Mouse (Mus musculus): ENCODE data around the gene Fat1. TPM values are rescaled to one million over a fixed set of nuclear protein-coding genes. Genes with fewer than 3 reads are reported as not detected.

Gene Fat1
- polyA plus RNA-seq (2012; rRNA removed) = 50.4 and 54.5 TPM in 2 replicates

DNA sequence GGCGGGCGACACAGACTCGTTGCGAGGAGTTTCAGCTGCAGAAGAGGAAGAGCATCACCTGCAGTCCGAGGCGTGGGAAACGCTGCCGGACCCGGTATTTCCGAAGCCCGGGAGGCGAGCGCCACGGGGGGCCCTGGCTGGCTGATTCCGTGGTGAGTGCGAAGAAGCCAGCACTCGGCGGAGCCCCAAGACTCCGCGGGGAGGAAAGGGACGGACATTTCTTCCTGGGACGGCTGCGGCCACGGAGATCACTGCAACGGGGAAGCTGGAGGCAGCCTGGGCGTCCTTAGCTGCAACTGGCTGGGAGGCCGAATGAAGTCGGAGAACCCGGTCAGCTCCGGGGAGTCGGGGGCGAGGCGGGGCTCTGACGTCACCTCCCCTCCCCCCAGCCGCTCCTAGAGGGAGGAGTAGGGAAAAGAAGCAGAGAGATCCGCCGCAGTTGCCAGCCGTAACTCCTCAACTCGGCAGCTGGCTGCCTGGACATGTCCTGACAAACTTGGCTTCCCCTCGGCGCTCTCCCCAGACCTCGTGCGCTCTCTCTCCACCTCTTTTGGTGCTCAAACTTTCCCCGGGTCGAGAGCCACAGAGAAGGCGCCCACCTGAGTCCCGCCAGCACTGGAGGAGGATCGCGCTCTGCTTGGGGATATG is at the start of gene Fat1:
TSS of gene Fat1 (plus strand) at position 598 of the 648 bp plus-strand sequence.
- DNase-seq (ENCODE audit: extremely low spot score in 1 of 2, low spot score in 1 of 2) = peak; percentile 46 to 71

DNA sequence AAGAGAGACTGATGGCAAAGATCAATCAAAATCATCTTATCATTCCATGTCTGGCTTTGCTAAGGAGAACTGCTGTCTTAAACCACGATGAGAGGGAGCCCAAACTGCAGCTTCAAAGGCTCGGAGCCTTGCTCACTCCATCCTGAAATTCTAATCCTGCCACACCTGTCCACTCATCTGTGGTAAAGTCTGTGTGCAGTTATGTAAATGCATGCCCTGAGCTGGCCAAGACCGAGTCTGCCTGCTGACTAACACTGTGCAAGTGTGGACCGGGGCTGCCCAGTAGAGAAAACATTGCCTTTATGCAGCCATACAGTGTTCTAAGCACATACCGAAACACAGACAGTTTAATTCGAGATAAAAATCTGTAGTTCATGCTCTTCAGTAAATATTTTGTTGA is 40.6 kb upstream of the Fat1 start:
- DNase-seq (ENCODE audit: extremely low spot score in 1 of 2, low spot score in 1 of 2) = no peak

DNA sequence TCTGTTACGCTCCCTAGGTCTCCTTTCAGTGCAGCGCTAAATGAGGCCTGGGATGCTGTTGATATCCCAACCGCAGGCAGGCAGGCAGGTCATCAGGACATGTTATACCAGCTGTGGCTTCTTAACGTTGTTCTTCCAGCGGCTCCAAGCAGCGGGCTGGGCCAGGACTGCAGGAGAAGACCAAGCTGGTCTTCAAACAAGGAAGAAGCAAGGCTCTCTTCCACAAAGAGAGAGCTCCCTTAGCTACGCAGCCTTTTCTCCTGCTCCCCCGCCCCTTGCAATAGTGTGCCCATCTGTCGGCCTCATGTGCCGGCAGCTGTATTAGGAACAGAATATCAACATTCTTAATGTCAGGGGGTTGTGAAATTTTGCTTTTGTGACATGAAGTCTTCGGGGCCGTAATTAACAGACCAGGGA is 35.7 kb upstream of the Fat1 start:
- DNase-seq (ENCODE audit: extremely low spot score in 1 of 2, low spot score in 1 of 2) = peak in 1 of 2 experiments; percentile 4

DNA sequence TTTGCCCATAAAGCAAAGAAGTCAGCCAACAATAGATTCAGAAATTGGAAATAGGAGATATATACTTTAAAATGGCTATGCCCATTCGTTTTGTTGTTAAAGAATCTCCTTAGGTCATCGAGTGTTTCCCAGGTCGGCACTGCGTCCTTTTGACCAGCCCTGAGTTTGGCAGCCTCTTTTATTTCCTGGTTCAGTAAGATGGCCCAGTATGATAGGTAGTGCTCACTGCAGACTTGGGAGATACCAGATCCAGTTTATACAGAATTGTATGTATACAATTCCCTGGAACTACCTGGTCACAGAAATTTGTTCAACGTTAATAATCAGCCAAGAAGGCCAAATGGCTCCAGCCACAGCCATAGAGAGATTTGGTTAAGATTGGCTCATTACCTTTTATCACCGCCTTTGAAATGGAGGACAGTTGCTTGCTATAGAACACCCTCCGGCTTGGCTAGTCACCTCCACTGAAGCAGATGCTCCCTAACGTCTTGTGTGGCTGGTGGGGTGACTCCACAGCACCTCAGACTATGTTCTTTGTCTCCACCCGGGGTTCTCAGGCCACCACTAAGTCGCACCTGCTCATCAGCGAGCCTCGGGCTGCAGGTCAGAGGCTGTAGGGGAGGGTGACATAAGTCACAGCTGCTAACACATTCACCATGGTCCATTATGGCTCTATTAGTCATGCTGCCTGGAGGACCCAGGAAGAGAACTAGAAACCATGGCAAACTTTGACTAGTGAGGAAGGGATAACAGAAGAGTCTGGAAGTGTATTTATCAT is 23.9 kb upstream of the Fat1 start:
- DNase-seq (ENCODE audit: extremely low spot score in 1 of 2, low spot score in 1 of 2) = no peak

- DNase-seq (ENCODE audit: extremely low spot score in 1 of 2, low spot score in 1 of 2) = no peak
These were observed 15.7 kb upstream of the Fat1 start for GRCm38 (mm10) chr8:44919487-44920082.

DNA sequence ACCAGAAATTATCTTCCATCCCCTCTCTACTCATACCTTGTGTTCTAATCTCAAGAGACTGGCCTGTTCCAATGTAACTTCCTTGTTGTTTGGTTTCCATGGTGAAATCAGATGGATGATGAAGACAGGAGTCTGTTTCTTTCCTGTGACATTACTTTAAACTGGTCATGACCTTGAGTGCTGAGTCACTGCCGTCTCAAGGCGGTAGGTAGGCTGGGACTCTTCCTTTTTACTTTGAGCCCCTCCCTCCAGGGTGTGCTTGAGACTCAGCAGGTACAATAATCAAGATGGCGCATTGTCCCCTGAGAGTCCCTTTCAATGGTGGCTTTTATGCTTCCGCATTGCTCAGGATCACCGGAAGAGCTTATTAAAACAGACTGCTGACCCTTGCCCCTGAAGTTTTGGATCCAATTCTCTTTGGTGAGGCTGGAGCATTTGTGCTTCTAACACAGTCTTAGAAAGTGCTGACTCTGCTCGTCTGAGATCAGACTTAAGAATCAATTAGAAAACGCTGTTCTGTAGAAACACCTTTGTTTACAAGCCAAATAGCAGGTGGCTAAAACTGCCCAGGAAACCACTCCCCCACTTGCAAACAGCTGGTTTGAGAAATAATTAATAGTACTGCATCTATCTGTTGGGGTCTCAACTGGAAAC is 14.7 kb upstream of the Fat1 start:
- DNase-seq (ENCODE audit: extremely low spot score in 1 of 2, low spot score in 1 of 2) = no peak

DNA sequence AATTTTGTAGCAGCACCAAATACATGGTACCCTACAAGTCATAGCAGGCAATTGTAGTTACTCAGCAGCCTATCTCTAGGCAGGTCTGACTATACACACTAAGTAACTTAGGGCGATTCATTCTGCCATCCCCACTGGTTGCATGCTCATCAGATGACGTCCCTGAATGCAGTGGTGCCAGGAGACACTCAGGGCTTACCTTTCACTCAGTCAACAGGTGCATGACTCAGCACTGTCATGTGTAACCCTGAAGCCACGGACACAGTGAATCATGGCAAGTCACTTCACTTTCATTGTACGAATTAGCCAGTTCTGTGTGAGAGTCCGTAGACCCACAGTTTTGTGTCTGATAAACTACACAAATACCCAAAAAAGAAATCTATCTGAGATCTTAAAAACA is 10.3 kb upstream of the Fat1 start:
- no peak for DNase-seq (ENCODE audit: extremely low spot score in 1 of 2, low spot score in 1 of 2)

DNA sequence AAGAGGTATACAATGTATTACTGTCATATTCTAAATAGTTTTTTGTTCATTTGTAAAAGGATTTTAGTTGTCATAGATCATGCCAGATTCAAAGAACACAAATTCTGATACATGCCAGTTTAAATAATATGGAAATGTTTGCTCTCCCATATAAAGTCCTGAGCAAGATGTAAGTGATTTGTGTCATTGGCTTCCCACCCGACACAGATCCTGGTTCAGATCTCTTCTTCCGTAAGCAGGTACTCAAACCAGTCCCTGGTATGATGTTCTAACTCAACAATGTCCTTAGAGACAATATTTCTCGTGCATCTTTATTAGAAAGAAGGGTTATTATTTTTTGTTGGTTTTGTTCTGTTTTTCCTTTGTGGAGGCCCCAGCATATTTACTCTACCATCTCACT is 5.2 kb upstream of the Fat1 start:
- no peak for DNase-seq (ENCODE audit: extremely low spot score in 1 of 2, low spot score in 1 of 2)

DNA sequence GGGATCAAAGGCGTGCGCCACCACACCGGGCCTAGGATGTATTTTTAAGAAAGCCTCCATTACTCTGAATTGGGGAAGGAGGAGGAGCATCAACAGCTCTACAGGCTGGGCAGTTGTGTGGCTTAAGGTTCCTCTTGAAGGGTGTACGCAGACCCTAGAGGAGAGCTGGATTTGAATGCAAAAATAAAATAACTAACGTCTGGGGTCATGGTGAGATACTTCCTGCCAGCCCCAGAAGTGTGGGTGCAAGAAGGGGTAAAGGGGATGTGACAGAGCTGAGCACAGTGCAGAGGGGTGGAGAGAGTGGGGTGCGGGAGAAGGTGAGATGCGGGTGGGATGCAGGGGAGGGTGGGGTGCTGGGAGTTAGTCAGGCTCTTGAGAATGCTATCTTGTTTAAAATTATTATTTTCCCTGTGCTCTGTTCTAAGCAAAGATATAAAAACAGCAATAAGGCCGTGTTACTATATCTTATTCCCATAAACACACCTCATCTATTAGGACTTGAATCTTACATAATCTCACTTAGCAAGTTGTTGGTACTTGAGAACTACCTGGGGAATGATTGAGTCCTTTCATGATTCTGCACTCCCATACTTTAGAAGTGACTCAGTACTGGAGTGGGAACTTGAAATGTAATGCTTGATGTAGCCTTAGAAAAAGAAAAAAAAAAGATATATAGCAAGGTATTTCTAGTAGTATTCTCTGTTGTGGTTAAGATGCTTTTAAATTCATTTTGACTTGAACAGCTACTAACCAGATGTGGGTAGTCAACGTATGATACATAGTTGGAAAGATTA is 2.5 kb upstream of the Fat1 start:
- DNase-seq (ENCODE audit: extremely low spot score in 1 of 2, low spot score in 1 of 2) = no peak

- DNase-seq (ENCODE audit: extremely low spot score in 1 of 2, low spot score in 1 of 2) = no peak
These were observed 1.8 kb upstream of the Fat1 start for GRCm38 (mm10) chr8:44933478-44933877.

GRCm38 (mm10) chr8:44934416-44934815 is 831 bp upstream of the Fat1 start:
- no peak for DNase-seq (ENCODE audit: extremely low spot score in 1 of 2, low spot score in 1 of 2)

DNA sequence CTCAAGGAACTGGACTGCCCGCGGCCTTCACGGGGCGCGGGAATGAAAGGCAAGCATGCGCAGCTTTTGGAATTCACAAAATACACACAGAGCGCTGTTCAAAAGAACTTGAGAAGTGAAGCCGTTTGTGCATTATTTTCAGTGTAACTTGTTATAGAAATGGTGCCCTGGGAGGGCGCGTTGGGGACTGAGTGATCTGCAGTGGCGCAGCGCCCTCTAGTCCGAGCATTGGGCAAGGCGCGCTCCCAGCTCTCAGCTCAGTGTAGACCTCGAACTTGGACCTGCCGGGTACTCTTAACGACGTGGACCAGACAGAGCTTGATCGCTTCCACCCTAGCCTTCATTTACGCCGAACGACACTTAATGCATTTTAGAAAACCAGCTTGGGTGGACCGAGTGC is 494 bp downstream of the Fat1 start:
- DNase-seq (ENCODE audit: extremely low spot score in 1 of 2, low spot score in 1 of 2) = peak; percentile 71 to 91

DNA sequence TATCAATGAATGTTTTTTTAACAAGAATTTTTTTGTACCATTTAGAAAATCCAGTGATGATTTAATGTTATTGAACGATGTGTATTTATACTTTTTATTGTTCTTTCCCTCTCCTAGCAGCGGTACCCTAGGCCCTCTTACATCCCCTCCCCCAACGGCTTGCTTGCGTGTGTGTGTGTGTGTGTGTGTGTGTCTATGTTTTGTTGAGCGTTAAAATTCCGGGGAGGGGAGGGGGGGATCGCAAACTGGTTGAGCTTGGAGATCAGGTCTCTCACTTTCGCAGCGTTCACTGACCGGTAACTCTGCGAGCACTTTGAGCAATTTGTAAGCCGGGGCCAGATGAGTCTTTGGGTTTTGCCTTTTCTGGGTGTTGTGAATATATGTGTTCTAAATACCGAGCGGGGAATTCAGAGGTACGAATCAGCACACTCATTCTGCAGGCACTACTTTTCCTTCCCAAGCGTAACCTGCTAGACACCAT is 1.3 kb downstream of the Fat1 start:
- peak in 1 of 2 experiments; percentile 17 for DNase-seq (ENCODE audit: extremely low spot score in 1 of 2, low spot score in 1 of 2)

- peak in 1 of 2 experiments; percentile 67 for DNase-seq (ENCODE audit: extremely low spot score in 1 of 2, low spot score in 1 of 2)
These were observed 2.0 kb downstream of the Fat1 start for GRCm38 (mm10) chr8:44937141-44937825.

DNA sequence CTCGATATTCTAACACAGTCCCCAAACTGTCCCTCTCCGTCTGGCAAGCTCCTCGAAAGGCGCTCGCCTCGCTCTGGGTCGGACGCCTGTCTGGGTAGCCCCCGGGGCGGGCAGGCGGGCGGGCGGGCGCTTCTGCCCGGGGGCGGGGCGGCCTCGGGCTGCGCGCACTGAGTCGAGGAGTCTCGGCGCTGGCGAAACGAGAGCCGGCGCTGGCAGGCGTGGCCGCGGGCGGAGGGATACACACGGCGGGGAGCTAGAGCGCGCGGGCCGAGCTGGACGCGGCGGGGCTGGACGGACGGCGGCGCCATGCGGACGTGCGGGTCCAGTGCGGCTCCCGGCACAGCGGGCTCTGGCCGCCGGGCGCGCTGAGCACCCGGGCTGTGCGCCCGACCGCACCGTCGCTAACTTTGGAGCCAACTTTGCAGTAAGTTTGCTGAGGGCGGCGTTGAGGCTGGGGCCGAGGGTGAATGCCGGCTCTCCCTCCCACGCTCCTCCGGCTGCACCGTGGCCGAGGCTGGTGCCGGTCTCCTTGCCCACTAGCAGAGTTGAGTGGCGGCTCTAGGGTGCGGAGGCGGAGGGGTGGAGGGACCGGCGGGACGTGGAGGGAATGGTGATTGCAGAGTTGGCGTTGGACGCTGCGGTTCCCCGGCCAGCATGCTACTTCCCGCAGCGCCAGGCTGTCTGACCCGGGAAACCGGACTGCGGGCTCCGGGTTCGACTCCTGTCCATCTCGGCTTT is 2.8 kb downstream of the Fat1 start:
- peak; percentile 54 to 88 for DNase-seq (ENCODE audit: extremely low spot score in 1 of 2, low spot score in 1 of 2)

DNA sequence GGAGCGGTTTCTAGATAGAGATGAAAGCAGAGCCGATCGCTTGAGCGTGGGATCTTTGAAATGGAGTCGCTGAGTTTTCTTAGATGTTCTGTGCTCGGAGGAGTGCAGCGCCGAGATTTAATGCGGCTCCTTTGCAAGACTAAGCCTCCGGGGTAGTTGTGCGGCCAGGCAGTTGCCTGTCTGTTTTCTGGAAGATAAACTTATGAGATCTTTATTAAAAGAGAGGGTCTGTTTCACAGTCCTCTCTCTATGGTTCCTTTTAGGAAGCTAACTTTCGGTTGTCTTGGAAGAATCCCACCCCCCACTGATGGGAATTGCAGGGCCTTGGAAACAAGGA is 3.4 kb downstream of the Fat1 start:
- DNase-seq (ENCODE audit: extremely low spot score in 1 of 2, low spot score in 1 of 2) = no peak

- DNase-seq (ENCODE audit: extremely low spot score in 1 of 2, low spot score in 1 of 2) = no peak
These were observed 10.3 kb downstream of the Fat1 start for GRCm38 (mm10) chr8:44945577-44945976.

DNA sequence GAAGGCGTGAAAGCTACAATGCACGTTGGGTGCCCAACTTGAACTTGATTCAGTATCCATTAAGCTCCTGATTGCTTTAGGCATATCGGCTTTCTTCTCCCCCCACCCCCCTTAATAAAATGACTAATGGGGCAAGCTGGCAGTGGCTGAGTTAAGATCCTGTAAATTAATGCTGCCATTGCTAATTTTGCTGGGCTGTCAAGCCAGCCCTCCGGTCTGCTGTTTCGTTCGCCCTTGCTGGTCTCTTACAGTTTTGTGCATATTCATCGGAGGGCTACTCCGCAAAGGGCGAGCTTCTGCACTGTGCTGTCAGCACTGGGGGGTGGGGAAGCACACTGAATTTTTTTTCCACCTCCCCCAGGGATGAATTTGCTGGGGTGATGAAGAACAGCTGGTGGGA is 13.3 kb downstream of the Fat1 start:
- no peak for DNase-seq (ENCODE audit: extremely low spot score in 1 of 2, low spot score in 1 of 2)

DNA sequence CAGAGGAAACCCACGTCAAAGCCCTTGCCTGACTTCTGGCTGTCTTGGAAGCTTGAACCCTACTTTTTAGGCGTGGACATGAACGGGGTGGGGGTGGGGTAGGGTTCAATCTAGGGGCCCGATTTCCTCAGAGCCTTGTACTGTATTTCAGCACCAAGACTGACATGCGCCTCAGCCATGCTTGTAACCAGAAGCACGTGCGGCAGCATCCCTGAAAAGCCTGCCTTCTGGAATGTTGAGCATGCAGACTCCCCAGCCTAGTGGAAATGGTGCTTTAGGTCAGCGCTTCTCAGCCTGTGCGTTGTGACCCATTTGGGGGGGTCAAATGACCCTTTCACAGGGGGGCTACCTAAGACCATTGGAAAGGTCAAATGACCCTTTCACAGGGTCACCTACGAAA is 25.2 kb downstream of the Fat1 start:
- DNase-seq (ENCODE audit: extremely low spot score in 1 of 2, low spot score in 1 of 2) = no peak
